Mouse (Mus musculus): ENCODE results near the gene 1600014C23Rik.

DNA sequence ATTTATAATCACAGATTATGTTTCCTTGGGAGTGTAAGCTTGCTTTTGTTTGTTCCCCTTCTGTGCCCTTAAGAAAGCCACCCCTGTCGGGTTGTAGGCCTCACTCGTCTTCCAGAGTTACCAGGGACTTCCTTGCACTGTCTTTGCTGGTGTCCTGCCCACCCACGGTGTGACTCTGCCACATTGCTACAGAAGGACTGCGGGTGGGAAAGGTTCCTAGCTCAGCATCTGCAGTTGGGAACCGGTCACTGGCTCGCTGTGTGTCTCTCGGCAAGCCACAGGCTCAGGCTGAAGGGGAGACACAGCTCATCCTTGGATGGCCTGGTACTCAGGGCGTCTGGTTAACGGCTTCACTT, 32.4 kb downstream of the 1600014C23Rik start:
- TF ChIP-seq TAL1 (conservative IDR thresholded peaks at IDR 0.05; ENCODE audit: low read depth, low read length) = no peak
- TF ChIP-seq CTCF (IDR thresholded peaks at IDR 0.05; ENCODE audit: low read depth, low read length) = no peak
- no peak for TF ChIP-seq GATA1 (IDR thresholded peaks at IDR 0.05; ENCODE audit: borderline replicate concordance, low read length)
- TF ChIP-seq POLR2AphosphoS5 (IDR thresholded peaks at IDR 0.05; ENCODE audit: insufficient replicate concordance, low read depth, low read length) = no peak

Data from G1E (cell line).